Mouse (Mus musculus) spleen, adult 2 months (tissue): ENCODE results near the gene Vmn2r2. TPM values are rescaled to one million over a fixed set of nuclear protein-coding genes. Genes with fewer than 3 reads are reported as not detected.

ENCODE experiments used
- DNase-seq, 2 experiments: peaks; one replicate each; pipeline versions ENCODE4 v3.0.0 to v3.0.0-alpha.2; 2012 to 2021; ENCODE audit warnings: low spot score in 2 of 2, low read depth in 1 of 2
- H3K27ac ChIP-seq: fragments of 200-500 bp; 2 replicates; pipeline ENCODE4 v1.5.1; 2012; ENCODE audit warnings: low read length, inconsistent platforms; ENCODE audit not compliant: insufficient read depth
- H3K27me3 ChIP-seq: fragments of 200-500 bp; 2 replicates; pipeline ENCODE4 v1.6.1; 2012; ENCODE audit warnings: mild to moderate bottlenecking, moderate library complexity, low read length, inconsistent platforms; ENCODE audit not compliant: control insufficient read depth, insufficient read depth
- H3K36me3 ChIP-seq: fragments of 200-500 bp; 2 replicates; pipeline ENCODE4 v1.6.1; 2012; ENCODE audit warnings: mild to moderate bottlenecking, low read length, inconsistent platforms; ENCODE audit not compliant: control insufficient read depth, insufficient read depth
- H3K4me1 ChIP-seq: fragments of 200-500 bp; 2 replicates; pipeline ENCODE4 v1.6.1; 2011; ENCODE audit warnings: inconsistent platforms; ENCODE audit not compliant: control insufficient read depth, insufficient read depth, insufficient read length
- H3K4me3 ChIP-seq: fragments of 200-500 bp; 2 replicates; pipeline ENCODE4 v1.5.1; 2011; ENCODE audit warnings: mild to moderate bottlenecking, inconsistent platforms; ENCODE audit not compliant: insufficient read depth, insufficient read length; ENCODE audit errors: extremely low read depth
- CTCF ChIP-seq: fragments of 200-500 bp; IDR thresholded peaks from 2 replicates; pipeline ENCODE4 v1.5.1; 2011; ENCODE audit warnings: mild to moderate bottlenecking, inconsistent platforms; ENCODE audit not compliant: insufficient read depth, insufficient read length, insufficient replicate concordance; ENCODE audit errors: extremely low read depth
- POLR2A ChIP-seq: fragments of 200-500 bp; IDR thresholded peaks from 2 replicates; pipeline ENCODE4 v1.6.1; 2011; ENCODE audit warnings: low read depth, low read length, inconsistent platforms
- WGBS: fragments of 180-500 bp; shearing (Covaris S2); methylation state at CpG from one replicate; pipeline ENCODE4 v1.1.7; 2018; 5-methylcytosine and 5-hydroxymethylcytosine counted together
- polyA plus RNA-seq: library from polyadenylated mRNA; depleted of rRNA; stranded (reverse); fragments of >200 nt; gene quantifications from 2 replicates; pipeline ENCODE4 v1.2.3, GENCODE M21; 2012; rRNA removed

Gene Vmn2r2
- not detected in 2 replicates for polyA plus RNA-seq

DNA sequence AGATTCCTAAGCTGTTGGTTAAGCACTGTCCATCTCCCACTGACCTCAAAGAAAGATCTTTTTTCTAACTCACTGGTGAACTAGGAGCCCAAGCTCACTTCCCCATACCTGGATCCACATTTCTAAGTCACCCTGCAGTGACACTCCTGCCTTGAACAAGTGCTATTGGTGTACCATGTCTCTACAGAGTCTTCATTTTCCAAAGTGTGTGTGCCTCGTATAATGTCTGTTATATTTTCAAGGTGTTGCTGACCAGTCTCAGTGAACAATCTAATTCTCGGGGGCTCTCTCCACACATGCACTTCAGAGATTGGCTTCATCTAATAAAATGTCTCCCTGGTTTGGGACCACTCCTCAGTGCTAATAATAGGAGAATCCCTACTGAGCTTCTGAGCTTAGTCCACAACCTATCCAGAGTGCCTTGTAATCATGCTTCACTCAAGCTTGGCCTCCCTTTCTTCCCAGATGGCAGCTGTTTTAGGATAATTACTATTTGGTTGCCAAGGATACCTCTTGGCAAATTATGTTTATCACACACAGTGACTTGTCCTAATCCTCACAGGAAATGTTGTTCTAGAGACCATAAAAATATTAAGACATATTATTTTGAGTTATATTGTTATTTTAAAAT, at the start of gene Vmn2r2:
Gene Vmn2r2 (minus strand): TSS at position 51 of the 631 bp plus-strand sequence.
- WGBS = 83% methylated on average over 2 of the region's 2 CpGs
- no peak within 1 kb of the TSS for H3K27ac ChIP-seq
- DNase-seq = no peak
- H3K27me3 ChIP-seq = no peaks in the 10 kb centered on the region
- TF ChIP-seq POLR2A (no peak), CTCF (no peak)
- H3K4me3 ChIP-seq = no peak within 1 kb of the TSS
- H3K4me1 ChIP-seq = no peaks in the 10 kb centered on the region
- H3K36me3 ChIP-seq = no peaks in the 10 kb centered on the region

DNA sequence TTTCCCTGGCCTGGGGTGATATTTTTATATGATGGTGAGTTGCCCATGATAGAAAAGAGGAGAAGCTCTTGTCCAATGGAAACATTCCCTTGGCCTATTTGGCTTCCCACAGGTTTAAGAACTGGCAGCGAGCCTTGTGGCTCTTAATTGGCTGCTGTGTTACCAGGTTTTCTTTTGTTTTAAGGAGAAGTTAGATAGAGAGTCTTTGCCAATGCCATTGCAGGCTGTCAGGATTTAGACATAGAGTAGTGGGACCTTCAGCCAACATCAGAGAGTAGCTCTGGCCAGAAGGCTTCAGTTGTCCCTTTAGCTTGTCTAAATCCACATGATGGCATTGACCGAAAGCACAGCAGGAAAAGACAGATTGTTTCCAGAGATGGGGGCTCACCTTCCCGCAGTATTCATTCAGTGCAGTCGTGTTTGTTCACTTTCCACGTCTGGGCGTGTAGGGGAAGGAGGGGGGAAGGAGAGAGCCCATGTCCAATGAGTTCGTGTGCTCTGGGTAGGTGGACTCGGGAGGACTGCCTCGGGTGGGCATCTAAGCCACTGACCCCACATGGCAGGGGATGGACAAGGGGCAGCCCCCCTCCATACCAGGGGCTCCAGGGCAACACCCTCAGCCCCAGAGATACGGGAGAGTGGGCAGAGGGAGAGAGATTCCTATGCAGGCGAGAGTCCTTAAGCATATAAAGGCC, 28.2 kb downstream of the Vmn2r2 start:
- 83% methylated on average over 11 of the region's 11 CpGs for WGBS
- H3K27ac ChIP-seq = no peak overlapping the region

DNA sequence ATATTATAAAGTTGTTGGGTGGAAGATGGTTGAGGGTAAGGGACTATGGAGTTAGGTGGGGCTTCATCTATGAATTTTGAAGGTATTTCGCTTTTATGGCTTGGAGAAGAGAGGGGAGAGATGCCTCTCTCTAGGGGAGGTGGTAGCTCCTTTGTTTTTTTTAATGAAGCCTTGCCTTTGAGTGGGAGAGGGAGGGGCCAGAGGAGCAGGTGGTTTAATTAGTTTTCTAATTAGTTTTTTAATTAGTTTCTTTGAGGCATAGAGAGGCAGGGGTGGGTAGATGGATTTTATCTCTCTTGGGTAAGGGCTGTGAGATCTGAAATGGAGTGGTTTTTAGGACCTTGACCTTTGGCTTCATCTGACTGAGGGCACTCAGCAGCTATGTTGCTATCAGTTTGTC, 29.0 kb downstream of the Vmn2r2 start:
- H3K36me3 ChIP-seq = no peaks in the 10 kb centered on the region
- TF ChIP-seq CTCF (no peak), POLR2A (no peak)
- no peak for DNase-seq
- no peaks in the 10 kb centered on the region for H3K4me1 ChIP-seq
- no peak overlapping the region for H3K4me3 ChIP-seq
- WGBS = 76% methylated on average over 1 of the region's 1 CpGs
- H3K27me3 ChIP-seq = no peaks in the 10 kb centered on the region
- no peak overlapping the region for H3K27ac ChIP-seq

More for the DNA sequence above, 28.2 kb downstream of the Vmn2r2 start:
- Histone ChIP-seq H3K4me1 (no peaks in the 10 kb centered on the region), H3K36me3 (no peaks in the 10 kb centered on the region), H3K4me3 (no peak overlapping the region; the same call in 1 of the 2 replicates), H3K27me3 (no peaks in the 10 kb centered on the region)
- TF ChIP-seq POLR2A = no peak
- no peak for TF ChIP-seq CTCF
- no peak for DNase-seq

DNA sequence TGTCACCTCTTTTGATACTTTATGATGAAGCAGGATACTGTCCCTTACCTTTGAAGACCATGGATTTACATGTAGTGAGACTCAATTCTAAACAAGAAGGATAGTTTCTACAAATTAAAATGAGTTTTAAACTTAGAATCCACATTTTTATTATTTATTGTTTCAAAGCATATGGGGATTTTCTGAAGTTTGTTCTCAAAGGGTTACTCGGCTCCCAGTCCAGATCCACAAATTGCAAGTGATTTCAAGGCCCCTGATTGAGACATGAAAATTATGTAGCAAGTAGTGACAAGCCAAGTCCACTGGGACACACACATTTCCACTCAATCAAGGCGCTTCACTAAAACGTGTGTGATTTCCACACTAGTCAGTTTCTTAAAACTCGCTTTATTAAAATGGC, 60.5 kb downstream of the Vmn2r2 start, which contains the start of gene Vmn2r1:
Gene Vmn2r1 (plus strand): TSS at position 301 of the 400 bp plus-strand sequence.
- 79% methylated on average over 4 of the region's 4 CpGs for WGBS
- H3K36me3 ChIP-seq = no peaks in the 10 kb centered on the region
- H3K27me3 ChIP-seq = no peaks in the 10 kb centered on the region
- H3K4me3 ChIP-seq = no peak within 1 kb of the TSS
- TF ChIP-seq CTCF (no peak), POLR2A (no peak)
- no peaks in the 10 kb centered on the region for H3K4me1 ChIP-seq
- no peak within 1 kb of the TSS for H3K27ac ChIP-seq
- DNase-seq = no peak

Other genes with a start within 250 kb of the Vmn2r2 start
- 0.02 TPM in 1 of 2 replicates, not detected in the other for gene Plch1, start 242.5 kb downstream of the Vmn2r2 start, polyA plus RNA-seq
- gene E130311K13Rik, start 212.5 kb downstream of the Vmn2r2 start, polyA plus RNA-seq = 1.6 and 2.3 TPM in 2 replicates
- gene Slc33a1, start 177.2 kb downstream of the Vmn2r2 start, polyA plus RNA-seq = 6.5 and 9.3 TPM in 2 replicates
- 1.4 TPM in 2 replicates for gene Gmps, start 165.8 kb downstream of the Vmn2r2 start, polyA plus RNA-seq
- gene Vmn2r1, start 60.4 kb downstream of the Vmn2r2 start, polyA plus RNA-seq = not detected in 2 replicates
- gene Vmn2r3, start 147.8 kb upstream of the Vmn2r2 start, polyA plus RNA-seq = not detected in 2 replicates